Mouse (Mus musculus): ENCODE data around the gene Arhgap40.

DNA sequence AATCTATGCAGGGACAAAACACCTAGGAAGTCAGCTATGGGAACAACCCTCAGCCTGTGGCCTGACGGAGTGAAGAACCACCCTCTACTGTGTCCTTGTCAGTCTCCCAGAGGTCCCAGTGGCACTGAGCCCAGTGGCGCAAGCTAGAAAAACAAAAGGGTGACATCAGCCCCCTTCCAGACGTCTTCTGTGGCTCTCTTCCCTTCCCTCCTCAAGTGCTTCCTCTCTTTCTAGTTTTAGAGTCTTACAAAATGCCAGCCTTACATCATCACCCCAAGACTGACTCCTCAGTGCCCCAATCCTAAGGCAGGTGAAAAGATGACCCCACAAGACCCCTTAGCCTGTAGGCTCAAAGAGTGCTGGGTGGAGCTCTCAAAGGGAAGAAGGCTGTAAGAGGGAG, 77.9 kb downstream of the Arhgap40 start:
- TF ChIP-seq USF1 (IDR thresholded peaks at IDR 0.05; ENCODE audit: low read depth) (no peak), CTCF (IDR thresholded peaks at IDR 0.05; ENCODE audit: control insufficient read depth, insufficient read depth, insufficient read length) (no peak), MYOD1 (IDR thresholded peaks at IDR 0.05; ENCODE audit: control insufficient read depth, insufficient read length, low read depth) (no peak), MAX (IDR thresholded peaks at IDR 0.05) (no peak), FOSL1 (IDR thresholded peaks at IDR 0.05; ENCODE audit: insufficient read depth, low read length, poor library complexity, severe bottlenecking) (no peak)
